17 mouse cellular contexts compared by ENCODE assay signal in the genomic region with DNA sequence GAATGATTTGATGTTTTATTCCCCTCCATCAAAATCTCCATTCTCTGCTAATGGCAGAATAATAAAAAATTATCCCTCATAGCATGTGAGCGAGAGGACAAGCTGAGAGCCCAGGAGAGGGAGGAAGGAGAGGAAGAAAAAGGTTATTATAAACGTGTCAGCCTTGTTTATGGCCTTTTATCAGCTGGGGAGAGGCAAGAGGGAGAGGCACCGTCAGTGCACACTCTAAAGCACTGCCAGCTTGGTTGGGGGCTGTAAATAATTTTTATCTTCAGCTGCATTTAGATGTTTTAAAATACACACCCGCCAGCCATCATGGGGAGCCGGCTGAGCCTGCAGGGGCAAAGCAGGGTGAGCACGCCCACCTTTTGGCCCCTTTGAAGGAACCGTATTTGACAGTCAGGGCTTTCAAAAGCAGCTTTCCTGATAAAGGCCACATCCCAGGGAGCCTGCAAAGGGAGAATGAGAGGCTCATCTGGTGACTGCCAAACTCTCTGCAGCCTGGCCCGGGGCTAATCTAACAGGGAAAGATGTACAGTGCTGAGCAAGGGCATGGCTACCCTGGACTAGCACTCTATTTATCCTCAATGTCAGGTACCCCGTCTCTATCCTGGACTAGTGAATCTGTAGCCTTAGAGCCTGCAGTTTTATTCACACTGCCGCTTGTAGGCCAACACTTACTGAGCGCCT.
DNase-seq lines count a peak whose midpoint lies in the region; ATAC-seq and TF ChIP-seq lines count a peak whose summit lies in the region.
"Had no signal": no experiment of that assay in that cellular context is flagged by ENCODE, and none has a peak within 500 bp of the region (broad histone marks: within the 10 kb centered on the region; RNA-seq: fewer than 3 reads in every experiment).

No protein-coding gene starts in this region.

- H3K36me3 ChIP-seq in hindbrain, embryonic 10.5 days, result no peaks in the 10 kb centered on the region
- no peaks in the 10 kb centered on the region for H3K36me3 ChIP-seq in hindbrain, postnatal 0 days (ENCODE audit: insufficient read depth, low read length)
- H3K36me3 ChIP-seq in intestine, embryonic 15.5 days, result no peaks in the 10 kb centered on the region
- no peaks in the 10 kb centered on the region for H3K36me3 ChIP-seq in neural tube, embryonic 12.5 days
- H3K36me3 ChIP-seq: embryonic facial prominence, embryonic 12.5 days; limb, embryonic 15.5 days had no signal

- no peak overlapping the region for H3K9ac ChIP-seq in hindbrain, postnatal 0 days (replicated peaks; ENCODE audit: low read length)
- H3K9ac ChIP-seq in intestine, embryonic 15.5 days, result no peak overlapping the region
- no peak overlapping the region for H3K9ac ChIP-seq in neural tube, embryonic 12.5 days
- H3K9ac ChIP-seq: embryonic facial prominence, embryonic 12.5 days; limb, embryonic 15.5 days had no signal

- peak; percentile 30 for DNase-seq in embryo, embryonic 10 days (ENCODE audit: low spot score)
- DNase-seq in embryo, embryonic 9.5 days (ENCODE audit: extremely low spot score), result no peak
- peak; percentile 2 for DNase-seq in hindbrain, embryonic 10.5 days (ENCODE audit: low spot score)
- DNase-seq in hindbrain, postnatal 0 days (ENCODE audit: low spot score), result no peak
- no peak for DNase-seq in cerebellum, postnatal 10 days
- no peak for DNase-seq in layer of hippocampus, postnatal 14 days (ENCODE audit: low spot score in 2 of 2)
- DNase-seq: adrenal gland, postnatal 25 days; cerebellum, adult 9-11 months; gastrocnemius, adult 2 months; heart, adult 2 months; lung, adult 18-20 months; lung, postnatal 36 days had no signal

- H3K4me1 ChIP-seq in hindbrain, embryonic 10.5 days (replicated peaks), result peaks cover 40% of the 10 kb centered on the region
- no peaks in the 10 kb centered on the region for H3K4me1 ChIP-seq in hindbrain, postnatal 0 days (ENCODE audit: insufficient read depth, low read length)
- peaks cover 17% of the 10 kb centered on the region for H3K4me1 ChIP-seq in intestine, embryonic 15.5 days (replicated peaks)
- H3K4me1 ChIP-seq in neural tube, embryonic 12.5 days, result peaks cover 35% of the 10 kb centered on the region
- H3K4me1 ChIP-seq: limb, embryonic 15.5 days had no signal

- H3K4me3 ChIP-seq in hindbrain, embryonic 10.5 days, result no peak overlapping the region
- no peak overlapping the region for H3K4me3 ChIP-seq in hindbrain, postnatal 0 days (ENCODE audit: low read length)
- H3K4me3 ChIP-seq in intestine, embryonic 15.5 days (replicated peaks), result no peak overlapping the region
- H3K4me3 ChIP-seq in neural tube, embryonic 12.5 days, result no peak overlapping the region
- H3K4me3 ChIP-seq: embryonic facial prominence, embryonic 12.5 days; gastrocnemius, adult 2 months; heart, adult 2 months; limb, embryonic 15.5 days had no signal

- H3K27ac ChIP-seq in hindbrain, embryonic 10.5 days, result no peak overlapping the region
- H3K27ac ChIP-seq in hindbrain, postnatal 0 days, result no peak overlapping the region
- no peak overlapping the region for H3K27ac ChIP-seq in intestine, embryonic 15.5 days
- H3K27ac ChIP-seq in neural tube, embryonic 12.5 days, result peak overlapping the region; percentile 67; the same call in 1 of the 2 replicates
- H3K27ac ChIP-seq: embryonic facial prominence, embryonic 12.5 days; gastrocnemius, adult 2 months; heart, adult 2 months; kidney, postnatal 0 days; limb, embryonic 15.5 days had no signal

- TF ChIP-seq CTCF in hindbrain, postnatal 0 days (IDR thresholded peaks at IDR 0.05; ENCODE audit: low read depth), result no peak

- 16% methylated on average over 11 of the region's 11 CpGs for WGBS in hindbrain, embryonic 10.5 days
- WGBS in hindbrain, postnatal 0 days, result 16% methylated on average over 11 of the region's 11 CpGs
- 18% methylated on average over 11 of the region's 11 CpGs for WGBS in intestine, embryonic 15.5 days
- 9% methylated on average over 11 of the region's 11 CpGs for WGBS in neural tube, embryonic 12.5 days

- no peak for ATAC-seq in hindbrain, postnatal 0 days
- peak; percentile 58 for ATAC-seq in intestine, embryonic 15.5 days
- ATAC-seq in neural tube, embryonic 12.5 days (ENCODE audit: low FRiP score, low read depth), result peak; percentile 54

- no peaks in the 10 kb centered on the region for H3K9me3 ChIP-seq in hindbrain, embryonic 10.5 days
- H3K9me3 ChIP-seq in hindbrain, postnatal 0 days (ENCODE audit: low read length), result no peaks in the 10 kb centered on the region
- no peaks in the 10 kb centered on the region for H3K9me3 ChIP-seq in intestine, embryonic 15.5 days
- no peaks in the 10 kb centered on the region for H3K9me3 ChIP-seq in neural tube, embryonic 12.5 days
- H3K9me3 ChIP-seq: embryonic facial prominence, embryonic 12.5 days; limb, embryonic 15.5 days had no signal

- no peak overlapping the region for H3K4me2 ChIP-seq in hindbrain, postnatal 0 days (ENCODE audit: low read depth, low read length)
- 0 out of 2 replicates have a peak overlapping the region, but pooled peaks have one; percentile 22 for H3K4me2 ChIP-seq in intestine, embryonic 15.5 days (replicated peaks)
- peak overlapping the region; percentile 37 for H3K4me2 ChIP-seq in neural tube, embryonic 12.5 days (replicated peaks)
- H3K4me2 ChIP-seq: embryonic facial prominence, embryonic 12.5 days; limb, embryonic 15.5 days had no signal

- H3K27me3 ChIP-seq in hindbrain, embryonic 10.5 days (ENCODE audit: insufficient read depth, poor library complexity, severe bottlenecking), result peaks cover 29% of the 10 kb centered on the region; the same call in 1 of the 2 replicates
- no peaks in the 10 kb centered on the region for H3K27me3 ChIP-seq in hindbrain, postnatal 0 days (ENCODE audit: insufficient read depth, low read length)
- H3K27me3 ChIP-seq in intestine, embryonic 15.5 days (replicated peaks), result no peaks in the 10 kb centered on the region
- no peaks in the 10 kb centered on the region for H3K27me3 ChIP-seq in neural tube, embryonic 12.5 days (replicated peaks)
- H3K27me3 ChIP-seq: limb, embryonic 15.5 days had no signal

Comparison
In these comparisons a context has a peak if more than half of its experiments do, and no peak if none do; other contexts are left out.
1. DNase-seq: peak in embryo, embryonic 10 days (single experiment) and hindbrain, embryonic 10.5 days (single experiment); none in embryo, embryonic 9.5 days (single experiment), hindbrain, postnatal 0 days (single experiment), cerebellum, postnatal 10 days (0 of 2) and layer of hippocampus, postnatal 14 days (0 of 2).